Mouse (Mus musculus) erythroblast, embryonic 14.5 days (primary cell): Measurements from ENCODE around the gene Mllt11. TPM values are rescaled to one million over a fixed set of nuclear protein-coding genes. Genes with fewer than 3 reads are reported as not detected.

Source experiments
- H3K27me3 ChIP-seq: 2 replicates; pipeline ENCODE4 v1.6.1; 2012; ENCODE audit warnings: inconsistent platforms; ENCODE audit not compliant: control insufficient read depth
- H3K36me3 ChIP-seq: 2 replicates; pipeline ENCODE4 v1.6.1; 2012; ENCODE audit warnings: mild to moderate bottlenecking, inconsistent platforms; ENCODE audit not compliant: control insufficient read depth
- H3K4me1 ChIP-seq: 2 replicates; pipeline ENCODE4 v1.6.1; 2012; ENCODE audit warnings: inconsistent platforms; ENCODE audit not compliant: control insufficient read depth
- H3K4me3 ChIP-seq: replicated peaks from 2 replicates; pipeline ENCODE3; 2012; ENCODE audit warnings: moderate library complexity, mild to moderate bottlenecking, inconsistent platforms
- H3K9me3 ChIP-seq: 2 replicates; pipeline ENCODE4 v1.6.1; 2012; ENCODE audit warnings: low read length, inconsistent platforms, mixed read lengths; ENCODE audit not compliant: control insufficient read depth
- GATA1 ChIP-seq: IDR thresholded peaks from 2 replicates; pipeline ENCODE4 v1.6.1; 2012; ENCODE audit warnings: low read length, inconsistent platforms, mixed read lengths
- TAL1 ChIP-seq: IDR thresholded peaks from 3 replicates; pipeline ENCODE4 v1.6.1; 2012; ENCODE audit warnings: low read length, inconsistent platforms, mixed read lengths
- polyA plus RNA-seq: library from polyadenylated mRNA; stranded (reverse); fragments of >175 nt; gene quantifications from 2 replicates; pipeline ENCODE4 v1.2.3, GENCODE M21; 2012

The Mllt11 gene
- polyA plus RNA-seq, 1 experiment = 0.09 TPM

- H3K9me3 ChIP-seq = peaks cover 14% of the 10 kb centered on the region; the same call in 1 of the 2 replicates
- peaks cover 11% of the 10 kb centered on the region for H3K4me1 ChIP-seq
- no peak for TF ChIP-seq GATA1
- no peak for TF ChIP-seq TAL1
- no peaks in the 10 kb centered on the region for H3K36me3 ChIP-seq
- peaks cover 85% of the 10 kb centered on the region for H3K27me3 ChIP-seq
- H3K4me3 ChIP-seq = no peak overlapping the region
These were observed 60.9 kb downstream of the Mllt11 start for GRCm38 (mm10) chr3:95171105-95171504.

- TF ChIP-seq TAL1 (no peak), GATA1 (no peak)
- Histone ChIP-seq H3K36me3 (no peaks in the 10 kb centered on the region), H3K27me3 (peaks cover 77% of the 10 kb centered on the region), H3K9me3 (peaks cover 14% of the 10 kb centered on the region; the same call in 1 of the 2 replicates), H3K4me3 (no peak overlapping the region), H3K4me1 (peaks cover 11% of the 10 kb centered on the region)
These were observed 62.0 kb downstream of the Mllt11 start for GRCm38 (mm10) chr3:95169996-95170395.

Other genes starting within 250 kb of the Mllt11 start
- gene Zfp687, start 216.7 kb downstream of the Mllt11 start, polyA plus RNA-seq = 0.61 and 0.79 TPM in 2 replicates
- gene Psmd4, start 189.6 kb downstream of the Mllt11 start, polyA plus RNA-seq = 17.0 and 20.7 TPM in 2 replicates
- gene Pip5k1a, start 125.2 kb downstream of the Mllt11 start, polyA plus RNA-seq = 1.5 and 2.3 TPM in 2 replicates
- 16.8 and 18.2 TPM in 2 replicates for gene Vps72, start 121.1 kb downstream of the Mllt11 start, polyA plus RNA-seq
- gene Tmod4, start 107.7 kb downstream of the Mllt11 start, polyA plus RNA-seq = not detected in 2 replicates
- gene Scnm1, start 98.2 kb downstream of the Mllt11 start, polyA plus RNA-seq = 0.63 and 0.86 TPM in 2 replicates
- gene Lysmd1, start 98.1 kb downstream of the Mllt11 start, polyA plus RNA-seq = 0.90 and 1.1 TPM in 2 replicates
- gene Tnfaip8l2, start 89.8 kb downstream of the Mllt11 start, polyA plus RNA-seq = 0.04 and 0.17 TPM in 2 replicates
- 0.01 and 0.04 TPM in 2 replicates for gene Sema6c, start 71.7 kb downstream of the Mllt11 start, polyA plus RNA-seq
- gene Gabpb2, start 14.3 kb downstream of the Mllt11 start, polyA plus RNA-seq = 0.29 and 0.30 TPM in 2 replicates
- gene Cdc42se1, start 3.4 kb downstream of the Mllt11 start, polyA plus RNA-seq = 6.8 and 8.0 TPM in 2 replicates
- not detected in 2 replicates for gene Gm128, start 9.4 kb upstream of the Mllt11 start, polyA plus RNA-seq
- not detected in 2 replicates for gene Bnipl, start 19.0 kb upstream of the Mllt11 start, polyA plus RNA-seq
- gene Mindy1, start 49.2 kb upstream of the Mllt11 start, polyA plus RNA-seq = 6.4 and 7.1 TPM in 2 replicates
- 0.06 and 0.08 TPM in 2 replicates for gene Prune1, start 49.9 kb upstream of the Mllt11 start, polyA plus RNA-seq
- gene Anxa9, start 75.0 kb upstream of the Mllt11 start, polyA plus RNA-seq = 0.03 and 0.06 TPM in 2 replicates
- gene Cers2, start 82.6 kb upstream of the Mllt11 start, polyA plus RNA-seq = 5.9 and 9.3 TPM in 2 replicates
- gene Setdb1, start 125.0 kb upstream of the Mllt11 start, polyA plus RNA-seq = 0.42 and 0.62 TPM in 2 replicates
- not detected in 2 replicates for gene 4930558C23Rik, start 170.7 kb upstream of the Mllt11 start, polyA plus RNA-seq
- 1.5 and 2.0 TPM in 2 replicates for gene Arnt, start 202.2 kb upstream of the Mllt11 start, polyA plus RNA-seq